Mouse (Mus musculus): ENCODE measurements around the gene Znrf3. TPM values are rescaled to one million over a fixed set of nuclear protein-coding genes. Genes with fewer than 3 reads are reported as not detected.

The Znrf3 gene
- total and polyA plus RNA-seq, 3 experiments, result 2.1 to 7.7 (median 3.1) TPM

DNA sequence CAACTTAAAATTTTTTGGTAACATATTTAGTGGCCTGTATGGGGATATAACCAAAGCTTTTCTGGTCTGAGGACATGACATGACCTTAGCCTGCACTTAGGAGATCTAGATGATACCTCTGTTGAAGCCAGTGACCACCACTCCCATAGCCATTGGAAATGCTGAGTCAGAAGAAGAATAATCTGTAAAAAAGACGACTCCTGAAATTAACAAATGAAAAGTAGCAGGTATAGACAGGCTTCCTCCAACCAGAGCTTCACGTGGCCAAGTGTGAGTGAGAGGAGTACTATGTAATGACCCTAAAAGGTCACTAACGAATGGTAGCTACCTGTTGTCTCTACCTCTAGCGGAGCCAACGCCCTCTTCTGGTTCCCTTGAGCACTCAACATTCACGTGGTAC is 119.4 kb downstream of the Znrf3 start:
- ATAC-seq (ENCODE audit: extremely low read depth, insufficient number of reproducible peaks, low FRiP score, poor library complexity, severe bottlenecking) (no peak), DNase-seq (ENCODE audit: low spot score) (no peak)
- no peak overlapping the region for H3K4me3 ChIP-seq (ENCODE audit: low read depth, low read length)
- H3K27me3 ChIP-seq (ENCODE audit: insufficient read depth, low read length), result no peaks in the 10 kb centered on the region
- no peaks in the 10 kb centered on the region for H3K4me1 ChIP-seq (ENCODE audit: insufficient read depth, low read depth, low read length)
- peaks cover 31% of the 10 kb centered on the region for H3K36me3 ChIP-seq (replicated peaks)
- no peak for TF ChIP-seq GATA2 (IDR thresholded peaks at IDR 0.05; ENCODE audit: borderline replicate concordance, low read depth, low read length)
- TF ChIP-seq TAL1 (conservative IDR thresholded peaks at IDR 0.05; ENCODE audit: low read depth, low read length), result no peak
- TF ChIP-seq GATA1 (IDR thresholded peaks at IDR 0.05; ENCODE audit: borderline replicate concordance, low read length), result no peak
- no peak for TF ChIP-seq CTCF (IDR thresholded peaks at IDR 0.05; ENCODE audit: low read depth, low read length)
- no peak for TF ChIP-seq POLR2AphosphoS5 (IDR thresholded peaks at IDR 0.05; ENCODE audit: insufficient replicate concordance, low read depth, low read length)
- H3K9me3 ChIP-seq (replicated peaks), result no peaks in the 10 kb centered on the region

DNA sequence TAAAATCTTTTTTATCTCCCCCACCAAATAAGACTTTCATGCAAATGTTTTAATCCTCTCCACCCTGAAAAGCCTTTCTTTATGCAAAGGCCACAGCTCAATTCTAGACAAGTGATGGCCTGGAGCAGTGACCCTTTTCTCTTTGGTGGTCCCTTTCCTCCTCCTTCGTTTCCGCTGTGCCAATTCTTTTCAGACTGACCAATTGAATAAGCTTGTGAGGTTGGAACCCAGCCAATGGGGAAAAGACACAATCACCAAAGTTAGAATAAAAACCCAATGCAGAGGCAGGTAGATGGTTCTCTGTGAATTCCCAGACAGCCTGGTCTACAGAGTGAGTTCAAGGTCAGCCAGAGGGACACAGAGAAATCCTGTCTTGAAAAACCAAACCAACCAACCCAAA is 120.4 kb downstream of the Znrf3 start:
- peaks cover 25% of the 10 kb centered on the region for H3K36me3 ChIP-seq (replicated peaks)
- DNase-seq (ENCODE audit: low spot score), result no peak
- no peak for ATAC-seq (ENCODE audit: extremely low read depth, insufficient number of reproducible peaks, low FRiP score, poor library complexity, severe bottlenecking)
- no peak overlapping the region for H3K4me3 ChIP-seq (ENCODE audit: low read depth, low read length)
- no peaks in the 10 kb centered on the region for H3K27me3 ChIP-seq (ENCODE audit: insufficient read depth, low read length)
- no peaks in the 10 kb centered on the region for H3K9me3 ChIP-seq (replicated peaks)
- TF ChIP-seq GATA2 (IDR thresholded peaks at IDR 0.05; ENCODE audit: borderline replicate concordance, low read depth, low read length) (no peak), POLR2AphosphoS5 (IDR thresholded peaks at IDR 0.05; ENCODE audit: insufficient replicate concordance, low read depth, low read length) (no peak), GATA1 (IDR thresholded peaks at IDR 0.05; ENCODE audit: borderline replicate concordance, low read length) (no peak), TAL1 (conservative IDR thresholded peaks at IDR 0.05; ENCODE audit: low read depth, low read length) (no peak), CTCF (IDR thresholded peaks at IDR 0.05; ENCODE audit: low read depth, low read length) (no peak)
- H3K4me1 ChIP-seq (ENCODE audit: insufficient read depth, low read depth, low read length), result no peaks in the 10 kb centered on the region

DNA sequence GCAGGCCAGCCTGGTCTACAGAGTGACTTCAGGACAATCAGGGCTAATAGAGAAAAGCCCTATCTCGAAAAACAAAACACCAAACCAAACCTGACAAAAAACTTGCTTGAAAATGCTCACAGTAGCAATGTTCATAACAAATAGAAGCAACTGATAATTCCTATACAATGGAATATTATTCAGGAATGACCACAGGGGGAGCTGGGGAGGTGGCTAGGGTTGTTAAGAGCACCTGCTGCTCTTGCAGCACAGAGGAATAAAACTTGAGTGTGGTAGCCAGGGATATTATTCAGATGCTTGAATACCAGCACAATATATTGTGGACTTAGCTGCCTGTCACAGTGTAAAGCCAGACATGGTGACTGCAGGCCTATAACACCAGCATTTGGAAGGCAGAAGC is 123.0 kb downstream of the Znrf3 start:
- no peaks in the 10 kb centered on the region for H3K9me3 ChIP-seq (replicated peaks)
- TF ChIP-seq GATA1 (IDR thresholded peaks at IDR 0.05; ENCODE audit: borderline replicate concordance, low read length) (no peak), TAL1 (conservative IDR thresholded peaks at IDR 0.05; ENCODE audit: low read depth, low read length) (no peak), CTCF (IDR thresholded peaks at IDR 0.05; ENCODE audit: low read depth, low read length) (no peak), POLR2AphosphoS5 (IDR thresholded peaks at IDR 0.05; ENCODE audit: insufficient replicate concordance, low read depth, low read length) (no peak), GATA2 (IDR thresholded peaks at IDR 0.05; ENCODE audit: borderline replicate concordance, low read depth, low read length) (no peak)
- no peaks in the 10 kb centered on the region for H3K27me3 ChIP-seq (ENCODE audit: insufficient read depth, low read length)
- no peak for ATAC-seq (ENCODE audit: extremely low read depth, insufficient number of reproducible peaks, low FRiP score, poor library complexity, severe bottlenecking)
- no peak overlapping the region for H3K4me3 ChIP-seq (ENCODE audit: low read depth, low read length)
- peaks cover 30% of the 10 kb centered on the region for H3K36me3 ChIP-seq (replicated peaks)
- DNase-seq (ENCODE audit: low spot score), result no peak
- no peaks in the 10 kb centered on the region for H3K4me1 ChIP-seq (ENCODE audit: insufficient read depth, low read depth, low read length)

DNA sequence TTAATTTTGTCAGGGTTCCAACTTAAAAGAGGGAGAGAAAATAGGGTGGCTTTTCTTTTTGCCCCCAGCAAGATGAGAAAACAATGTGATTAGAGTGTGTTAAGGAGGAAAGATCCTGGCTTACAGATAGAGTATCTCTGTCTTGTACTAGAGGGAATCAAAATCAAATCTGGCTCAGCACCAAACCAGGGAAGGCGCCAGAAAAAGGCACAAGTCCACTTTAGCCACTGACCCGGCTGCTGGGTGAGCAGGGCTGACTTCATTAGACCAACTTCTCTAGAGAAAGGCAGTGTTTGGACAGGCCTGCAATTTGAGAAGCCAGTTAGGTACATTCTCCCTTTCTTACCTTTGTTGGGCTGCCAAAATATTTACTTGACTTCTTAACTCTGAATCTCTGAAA is 125.7 kb downstream of the Znrf3 start:
- H3K36me3 ChIP-seq (replicated peaks), result peaks cover 34% of the 10 kb centered on the region
- DNase-seq (ENCODE audit: low spot score), result no peak
- TF ChIP-seq GATA2 (IDR thresholded peaks at IDR 0.05; ENCODE audit: borderline replicate concordance, low read depth, low read length) (no peak), POLR2AphosphoS5 (IDR thresholded peaks at IDR 0.05; ENCODE audit: insufficient replicate concordance, low read depth, low read length) (no peak), TAL1 (conservative IDR thresholded peaks at IDR 0.05; ENCODE audit: low read depth, low read length) (no peak), GATA1 (IDR thresholded peaks at IDR 0.05; ENCODE audit: borderline replicate concordance, low read length) (no peak), CTCF (IDR thresholded peaks at IDR 0.05; ENCODE audit: low read depth, low read length) (no peak)
- ATAC-seq (ENCODE audit: extremely low read depth, insufficient number of reproducible peaks, low FRiP score, poor library complexity, severe bottlenecking), result no peak
- H3K4me1 ChIP-seq (ENCODE audit: insufficient read depth, low read depth, low read length), result no peaks in the 10 kb centered on the region
- no peaks in the 10 kb centered on the region for H3K9me3 ChIP-seq (replicated peaks)
- H3K4me3 ChIP-seq (ENCODE audit: low read depth, low read length), result no peak overlapping the region
- no peaks in the 10 kb centered on the region for H3K27me3 ChIP-seq (ENCODE audit: insufficient read depth, low read length)

DNA sequence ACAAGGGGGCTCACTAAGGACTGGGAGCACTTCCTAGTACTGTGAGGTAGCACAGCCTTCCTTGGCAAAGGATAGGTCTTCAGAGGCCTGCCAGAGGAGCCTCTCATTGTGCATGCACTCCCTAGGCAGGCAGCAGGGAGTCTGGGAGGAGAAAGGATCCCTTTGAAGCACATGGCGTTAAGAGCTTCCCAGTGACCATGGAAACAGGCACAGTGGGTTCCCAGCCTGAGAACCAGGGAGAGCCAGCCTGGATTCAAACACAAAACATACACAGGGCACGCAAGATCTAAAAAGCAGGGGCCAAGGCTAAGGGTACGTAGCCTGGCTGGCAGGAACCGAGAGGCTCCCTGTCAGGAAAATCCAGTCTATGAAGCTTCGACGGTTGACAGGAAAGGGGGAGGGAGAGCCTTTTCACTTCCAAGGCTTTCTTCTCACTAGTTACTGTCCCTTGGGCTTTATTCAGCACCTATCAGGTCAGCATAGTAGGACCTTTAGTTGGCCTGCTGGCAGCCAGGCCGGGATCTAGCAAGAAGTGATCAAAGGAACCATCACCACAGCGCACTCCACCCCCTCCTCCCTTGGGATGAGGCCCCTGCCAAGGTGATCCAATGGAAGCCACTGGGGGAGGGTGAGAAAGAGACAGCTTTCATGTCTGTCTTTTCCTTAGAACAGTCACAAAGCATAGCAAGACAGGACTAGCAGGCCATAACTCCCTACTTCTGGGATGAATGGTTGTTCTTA is 126.4 kb downstream of the Znrf3 start:
- ATAC-seq (ENCODE audit: extremely low read depth, insufficient number of reproducible peaks, low FRiP score, poor library complexity, severe bottlenecking) (no peak), DNase-seq (ENCODE audit: low spot score) (no peak)
- no peak overlapping the region for H3K4me3 ChIP-seq (ENCODE audit: low read depth, low read length)
- H3K4me1 ChIP-seq (ENCODE audit: insufficient read depth, low read depth, low read length), result no peaks in the 10 kb centered on the region
- no peaks in the 10 kb centered on the region for H3K27me3 ChIP-seq (ENCODE audit: insufficient read depth, low read length)
- H3K36me3 ChIP-seq (replicated peaks), result peaks cover 38% of the 10 kb centered on the region
- H3K9me3 ChIP-seq (replicated peaks), result no peaks in the 10 kb centered on the region
- no peak for TF ChIP-seq GATA2 (IDR thresholded peaks at IDR 0.05; ENCODE audit: borderline replicate concordance, low read depth, low read length)
- TF ChIP-seq TAL1 (conservative IDR thresholded peaks at IDR 0.05; ENCODE audit: low read depth, low read length), result no peak

DNA sequence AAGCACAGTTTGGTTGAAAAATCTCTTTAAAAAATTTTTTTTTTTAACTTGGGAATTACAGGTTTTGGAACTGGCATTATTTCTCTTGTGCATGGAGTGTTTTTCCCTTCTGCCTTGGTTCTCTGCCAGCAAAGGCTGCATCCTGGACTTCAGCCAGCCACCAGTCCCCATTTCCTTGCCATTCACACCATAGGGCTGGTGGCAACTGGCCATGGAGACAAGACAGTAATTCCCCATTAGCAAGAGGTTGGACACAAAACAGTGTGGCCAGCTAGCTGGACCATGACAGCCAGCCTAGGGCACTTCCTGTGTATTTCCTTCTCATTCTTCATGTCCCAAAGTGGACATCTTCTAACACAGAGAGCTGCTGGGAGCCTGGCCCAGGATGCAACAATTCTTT is 129.9 kb downstream of the Znrf3 start:
- no peaks in the 10 kb centered on the region for H3K27me3 ChIP-seq (ENCODE audit: insufficient read depth, low read length)
- TF ChIP-seq POLR2AphosphoS5 (IDR thresholded peaks at IDR 0.05; ENCODE audit: insufficient replicate concordance, low read depth, low read length), result no peak
- TF ChIP-seq CTCF (IDR thresholded peaks at IDR 0.05; ENCODE audit: low read depth, low read length), result no peak
- TF ChIP-seq TAL1 (conservative IDR thresholded peaks at IDR 0.05; ENCODE audit: low read depth, low read length), result no peak
- no peak for TF ChIP-seq GATA2 (IDR thresholded peaks at IDR 0.05; ENCODE audit: borderline replicate concordance, low read depth, low read length)
- TF ChIP-seq GATA1 (IDR thresholded peaks at IDR 0.05; ENCODE audit: borderline replicate concordance, low read length), result no peak
- peaks cover 37% of the 10 kb centered on the region for H3K36me3 ChIP-seq (replicated peaks)
- no peak overlapping the region for H3K4me3 ChIP-seq (ENCODE audit: low read depth, low read length)
- DNase-seq (ENCODE audit: low spot score) (no peak), ATAC-seq (ENCODE audit: extremely low read depth, insufficient number of reproducible peaks, low FRiP score, poor library complexity, severe bottlenecking) (no peak)
- no peaks in the 10 kb centered on the region for H3K9me3 ChIP-seq (replicated peaks)
- no peaks in the 10 kb centered on the region for H3K4me1 ChIP-seq (ENCODE audit: insufficient read depth, low read depth, low read length)

Data from G1E (cell line).